Mouse (Mus musculus): Measurements from ENCODE around the gene Sphkap. TPM values are rescaled to one million over a fixed set of nuclear protein-coding genes. Genes with fewer than 3 reads are reported as not detected.

Gene Sphkap
- total RNA-seq (2021), result 4.5 and 6.5 TPM in 2 replicates
- long read RNA-seq, experiment 1, result 0 reads
- long read RNA-seq, experiment 2, partial matches to known transcripts, result 1 of 2 reads
- long read RNA-seq, experiment 2, other reads (novel, unspliced or antisense), result 1 of 2 reads

GRCm38 (mm10) chr1:83408021-83408464 lies at the start of gene Sphkap:
Gene Sphkap, minus strand, starts transcription at chr1:83408200.
- DNase-seq, result peak; percentile 80

- no peak for DNase-seq
These were observed 43.3 kb upstream of the Sphkap start for GRCm38 (mm10) chr1:83451291-83451690.

- DNase-seq, result no peak
These were observed 32.4 kb upstream of the Sphkap start for GRCm38 (mm10) chr1:83440422-83440821.

GRCm38 (mm10) chr1:83433932-83434331 lies 25.9 kb upstream of the Sphkap start:
- DNase-seq, result no peak

- DNase-seq, result no peak
These were observed 21.9 kb upstream of the Sphkap start for GRCm38 (mm10) chr1:83429866-83430265.

- DNase-seq, result no peak
These were observed 384 bp downstream of the Sphkap start for GRCm38 (mm10) chr1:83407616-83408015.

GRCm38 (mm10) chr1:83406882-83407549 lies 984 bp downstream of the Sphkap start:
- DNase-seq, result no peak

GRCm38 (mm10) chr1:83401079-83401478 lies 6.9 kb downstream of the Sphkap start:
- no peak for DNase-seq

- DNase-seq, result no peak
These were observed 11.7 kb downstream of the Sphkap start for GRCm38 (mm10) chr1:83396284-83396683.

- DNase-seq, result no peak
These were observed 12.4 kb downstream of the Sphkap start for GRCm38 (mm10) chr1:83395559-83395958.

- no peak for DNase-seq
These were observed 18.6 kb downstream of the Sphkap start for GRCm38 (mm10) chr1:83389419-83389818.

GRCm38 (mm10) chr1:83377404-83377803 lies 30.6 kb downstream of the Sphkap start:
- DNase-seq, result no peak

GRCm38 (mm10) chr1:83366456-83366855 lies 41.5 kb downstream of the Sphkap start:
- no peak for DNase-seq

GRCm38 (mm10) chr1:83362168-83362567 lies 45.8 kb downstream of the Sphkap start:
- no peak for DNase-seq

GRCm38 (mm10) chr1:83346453-83346852 lies 61.5 kb downstream of the Sphkap start:
- no peak for DNase-seq

GRCm38 (mm10) chr1:83345572-83345971 lies 62.4 kb downstream of the Sphkap start:
- no peak for DNase-seq

GRCm38 (mm10) chr1:83345069-83345468 lies 62.9 kb downstream of the Sphkap start:
- no peak for DNase-seq

- no peak for DNase-seq
These were observed 65.2 kb downstream of the Sphkap start for GRCm38 (mm10) chr1:83342726-83343250.

GRCm38 (mm10) chr1:83339358-83339757 lies 68.6 kb downstream of the Sphkap start:
- no peak for DNase-seq

GRCm38 (mm10) chr1:83316917-83317316 lies 91.1 kb downstream of the Sphkap start:
- no peak for DNase-seq

GRCm38 (mm10) chr1:83315146-83315545 lies 92.9 kb downstream of the Sphkap start:
- no peak for DNase-seq

- no peak for DNase-seq
These were observed 96.2 kb downstream of the Sphkap start for GRCm38 (mm10) chr1:83311607-83312295.
